Mouse (Mus musculus): ENCODE results near the gene Tns1. TPM values are rescaled to one million over a fixed set of nuclear protein-coding genes. Genes with fewer than 3 reads are reported as not detected.

Gene Tns1
- total and polyA plus RNA-seq, 3 experiments = 0.40 to 3.6 (median 0.89) TPM

- TF ChIP-seq CHD2 (IDR thresholded peaks at IDR 0.05; ENCODE audit: low read length) = peak; percentile 15; the same call in 1 of the 2 replicates
- TF ChIP-seq MAZ (IDR thresholded peaks at IDR 0.05; ENCODE audit: low read depth, low read length) = no peak
- no peak; the same call in 1 of the 2 replicates for TF ChIP-seq MXI1 (IDR thresholded peaks at IDR 0.05; ENCODE audit: low read depth, low read length)
- TF ChIP-seq EP300 (IDR thresholded peaks at IDR 0.05; ENCODE audit: low read length) = peak; percentile 26; the same call in 1 of the 2 replicates
- peak; percentile 80 for TF ChIP-seq ETS1 (conservative IDR thresholded peaks at IDR 0.05; ENCODE audit: low read depth, low read length)
- 0 out of 2 replicates have a peak, but pooled peaks have one; percentile 12 for TF ChIP-seq ELF1 (IDR thresholded peaks at IDR 0.05; ENCODE audit: low read depth, low read length)
- TF ChIP-seq MAFK (IDR thresholded peaks at IDR 0.05; ENCODE audit: insufficient replicate concordance, low read length) = no peak
- TF ChIP-seq SIN3A (IDR thresholded peaks at IDR 0.05; ENCODE audit: low read length) = no peak
- peak; percentile 90 for TF ChIP-seq BHLHE40 (IDR thresholded peaks at IDR 0.05; ENCODE audit: low read depth, low read length)
- no peak for TF ChIP-seq GABPA (IDR thresholded peaks at IDR 0.05; ENCODE audit: insufficient replicate concordance, low read depth, low read length)
- no peak for TF ChIP-seq CTCF (conservative IDR thresholded peaks at IDR 0.05 in 1 of 2, IDR thresholded peaks at IDR 0.05 in 1 of 2; ENCODE audit: low read depth in 2 of 2, low read length in 2 of 2)
- TF ChIP-seq ZMIZ1 (IDR thresholded peaks at IDR 0.05; ENCODE audit: low read depth, low read length) = no peak
- peak; percentile 90 for TF ChIP-seq MEF2A (IDR thresholded peaks at IDR 0.05; ENCODE audit: borderline replicate concordance, low read depth, low read length)
- TF ChIP-seq ZKSCAN1 (IDR thresholded peaks at IDR 0.05; ENCODE audit: borderline replicate concordance, low read depth, low read length) = no peak
- TF ChIP-seq TCF12 (IDR thresholded peaks at IDR 0.05; ENCODE audit: low read depth, low read length) = peak; percentile 67; the same call in 1 of the 2 replicates
- no peak for TF ChIP-seq E2F4 (IDR thresholded peaks at IDR 0.05; ENCODE audit: insufficient replicate concordance, low read depth, low read length)
- dilution Hi-C loops (cut with MboI; ENCODE audit: extremely low pct_ligation_motif_present, extremely low pct_unique_long_range_greater_than_20kb, low sequenced_read_pairs) (no loop called here), in situ Hi-C loops (cut with MboI; ENCODE audit: low pct_ligation_motif_present, low pct_unique_long_range_greater_than_20kb, low sequenced_read_pairs) (no loop called here)
- H3K4me1 ChIP-seq (ENCODE audit: control insufficient read depth in 1 of 2, insufficient read depth in 2 of 2) = peaks cover 21 to 61% of the 10 kb centered on the region in 2 experiments
- H3K4me3 ChIP-seq (replicated peaks in 1 of 3; ENCODE audit: low read depth in 2 of 3, low read length in 2 of 3, poor library complexity in 1 of 3) = no peak overlapping the region
- DNase-seq (ENCODE audit: extremely low read depth) = peak; percentile 31
- no peak overlapping the region for H3K27ac ChIP-seq (ENCODE audit: insufficient read depth, low read depth)
- no peak overlapping the region for H3K9ac ChIP-seq (ENCODE audit: insufficient read depth, low read depth)
- H3K9me3 ChIP-seq (replicated peaks; ENCODE audit: low read length) = no peaks in the 10 kb centered on the region
- H3K36me3 ChIP-seq (replicated peaks in 1 of 2; ENCODE audit: control insufficient read depth in 1 of 2, insufficient read depth in 1 of 2, low read length in 1 of 2) = peaks cover 0 to 14% of the 10 kb centered on the region in 2 experiments
- no peaks in the 10 kb centered on the region for H3K27me3 ChIP-seq (replicated peaks)
- H3K4me2 ChIP-seq (ENCODE audit: insufficient read depth, low read depth, poor library complexity, severe bottlenecking) = peak overlapping the region; percentile 42; the same call in 1 of the 2 replicates
- H3K79me2 ChIP-seq (replicated peaks; ENCODE audit: control insufficient read depth, extremely low read depth, insufficient read depth, poor library complexity, severe bottlenecking) = no peaks in the 10 kb centered on the region
Measured at GRCm38 (mm10) chr1:73915218-73916070, 208.8 kb downstream of the Tns1 start.

GRCm38 (mm10) chr1:73914076-73914475 is 210.2 kb downstream of the Tns1 start:
- H3K9me3 ChIP-seq (replicated peaks; ENCODE audit: low read length) = no peaks in the 10 kb centered on the region
- no peak overlapping the region for H3K9ac ChIP-seq (ENCODE audit: insufficient read depth, low read depth)
- no peak overlapping the region for H3K27ac ChIP-seq (ENCODE audit: insufficient read depth, low read depth)
- H3K4me1 ChIP-seq (ENCODE audit: control insufficient read depth in 1 of 2, insufficient read depth in 2 of 2) = peaks cover 21 to 67% of the 10 kb centered on the region in 2 experiments
- DNase-seq (ENCODE audit: extremely low read depth) = no peak
- in situ Hi-C loops (cut with MboI; ENCODE audit: low pct_ligation_motif_present, low pct_unique_long_range_greater_than_20kb, low sequenced_read_pairs) (no loop called here), dilution Hi-C loops (cut with MboI; ENCODE audit: extremely low pct_ligation_motif_present, extremely low pct_unique_long_range_greater_than_20kb, low sequenced_read_pairs) (no loop called here)
- no peaks in the 10 kb centered on the region for H3K79me2 ChIP-seq (replicated peaks; ENCODE audit: control insufficient read depth, extremely low read depth, insufficient read depth, poor library complexity, severe bottlenecking)
- peaks cover 0 to 13% of the 10 kb centered on the region in 2 experiments for H3K36me3 ChIP-seq (replicated peaks in 1 of 2; ENCODE audit: control insufficient read depth in 1 of 2, insufficient read depth in 1 of 2, low read length in 1 of 2)
- TF ChIP-seq KAT2A (IDR thresholded peaks at IDR 0.05; ENCODE audit: insufficient replicate concordance, low read length) = no peak
- no peaks in the 10 kb centered on the region for H3K27me3 ChIP-seq (replicated peaks)
- H3K4me3 ChIP-seq (replicated peaks in 1 of 3; ENCODE audit: low read depth in 2 of 3, low read length in 2 of 3, poor library complexity in 1 of 3) = peak overlapping the region in 1 of 3 experiments; percentile 22
- H3K4me2 ChIP-seq (ENCODE audit: insufficient read depth, low read depth, poor library complexity, severe bottlenecking) = no peak overlapping the region

All from CH12.LX (cell line).